Mouse (Mus musculus) small intestine, adult 2 months (tissue): Measurements from ENCODE around the gene Mtor.

Source experiments
- CTCF ChIP-seq: fragments of 200-500 bp; IDR thresholded peaks from 2 replicates; pipeline ENCODE4 v1.5.1; 2012; ENCODE audit warnings: low read depth, mild to moderate bottlenecking, control low read depth, inconsistent platforms, low read length, moderate library complexity, mixed read lengths; ENCODE audit not compliant: insufficient replicate concordance, insufficient read length; ENCODE audit errors: extremely low read depth
- POLR2A ChIP-seq: fragments of 200-500 bp; IDR thresholded peaks from 2 replicates; pipeline ENCODE4 v1.6.1; 2012; ENCODE audit warnings: low read depth, mild to moderate bottlenecking, control low read depth, inconsistent platforms, low read length, moderate library complexity

DNA sequence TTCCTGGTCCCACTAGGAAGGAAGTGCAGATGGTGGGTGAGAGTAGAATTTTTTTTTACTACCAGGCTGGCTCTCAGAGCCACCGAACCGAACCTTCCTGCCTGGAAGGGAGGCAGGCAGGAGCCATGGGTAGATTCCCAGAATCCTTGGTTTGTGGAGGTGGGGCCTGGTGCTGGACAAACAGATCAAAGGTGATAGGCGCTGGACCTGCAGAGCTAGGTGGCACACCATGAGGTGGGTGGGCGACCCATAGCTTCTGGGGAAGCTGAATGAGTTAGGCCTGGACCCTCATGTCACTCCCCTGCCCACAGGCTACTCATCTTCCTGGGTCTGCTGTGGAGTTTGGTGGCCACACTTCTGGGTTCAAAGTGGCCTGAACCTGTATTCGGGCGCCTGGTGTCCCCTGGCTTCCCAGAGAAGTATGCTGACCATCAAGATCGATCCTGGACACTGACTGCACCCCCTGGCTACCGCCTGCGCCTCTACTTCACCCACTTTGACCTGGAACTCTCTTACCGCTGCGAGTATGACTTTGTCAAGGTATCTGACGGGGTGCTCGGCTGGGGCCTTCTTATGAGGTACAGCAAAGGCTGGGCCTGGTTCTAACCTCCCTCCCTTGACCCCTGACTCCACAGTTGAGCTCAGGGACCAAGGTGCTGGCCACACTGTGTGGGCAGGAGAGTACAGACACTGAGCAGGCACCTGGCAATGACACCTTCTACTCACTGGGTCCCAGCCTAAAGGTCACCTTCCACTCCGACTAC, 154.1 kb downstream of the Mtor start, which contains the start of gene Masp2:
- TF ChIP-seq POLR2A (no peak), CTCF (no peak)
